Mouse (Mus musculus) cortical plate, adult 2 months (tissue): ENCODE measurements around the gene Mpz.

Experiments
- CTCF ChIP-seq: fragments of 200-500 bp; IDR thresholded peaks from 2 replicates; pipeline ENCODE4 v1.5.1; 2011; ENCODE audit warnings: mild to moderate bottlenecking, control low read depth, low read length; ENCODE audit not compliant: insufficient read depth; ENCODE audit errors: extremely low read depth
- POLR2A ChIP-seq: fragments of 200-500 bp; IDR thresholded peaks from 2 replicates; pipeline ENCODE4 v1.6.1; 2011; ENCODE audit warnings: mild to moderate bottlenecking, low read length, control low read depth; ENCODE audit not compliant: insufficient read depth; ENCODE audit errors: extremely low read depth

GRCm38 (mm10) chr1:171111781-171112575, 38.5 kb upstream of the Mpz start:
- TF ChIP-seq CTCF (no peak), POLR2A (no peak)
